Mouse (Mus musculus) megakaryocyte, embryonic 14.5 days (primary cell): ENCODE measurements around the gene Atp9a.

ENCODE experiments used
- FLI1 ChIP-seq: IDR thresholded peaks from 2 replicates; pipeline ENCODE4 v1.6.1; 2012; ENCODE audit warnings: low read length, inconsistent platforms, mixed read lengths
- GATA1 ChIP-seq: IDR thresholded peaks from 3 replicates; pipeline ENCODE4 v1.6.1; 2012; ENCODE audit warnings: mixed read lengths, low read length, inconsistent platforms, borderline replicate concordance

DNA sequence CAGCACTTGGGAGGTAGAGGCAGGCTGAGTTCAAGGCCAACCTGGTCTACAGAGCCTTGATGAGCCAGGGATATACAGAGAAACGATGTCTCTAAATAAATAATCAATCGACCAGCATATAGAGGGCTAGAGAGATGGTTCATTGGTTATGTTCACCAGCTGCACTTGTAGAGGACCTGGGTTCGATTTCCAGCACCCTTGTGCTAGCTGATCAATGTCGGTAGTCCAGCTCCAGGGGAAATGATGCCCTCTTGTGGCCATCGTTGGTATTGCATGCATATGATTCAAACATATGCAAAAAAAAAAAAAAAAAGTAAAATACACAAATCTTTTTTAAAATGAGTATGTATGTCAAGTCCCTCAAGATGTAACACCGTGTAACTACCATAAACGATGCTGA is 440 bp upstream of the Atp9a start:
- TF ChIP-seq GATA1 (no peak), FLI1 (no peak)
